Mouse (Mus musculus) spleen, adult 18-20 months (tissue): Measurements from ENCODE around the gene Nphs1.

Source experiments
- DNase-seq, 2 experiments: peaks; one replicate each; pipeline ENCODE4 v3.0.0; 2022; ENCODE audit warnings: mixed read lengths in 2 of 2

Gene Nphs1

GRCm38 (mm10) chr7:30457629-30458330, at the start of gene Nphs1, which contains the start of gene Kirrel2:
TSS of gene Nphs1 (plus strand) at chr7:30458315.
TSS of gene Kirrel2 (minus strand) at chr7:30457690.
- DNase-seq = no peak

GRCm38 (mm10) chr7:30408639-30409038, 49.5 kb upstream of the Nphs1 start:
- no peak for DNase-seq

- DNase-seq = no peak
These were observed 48.3 kb upstream of the Nphs1 start for GRCm38 (mm10) chr7:30409789-30410188.

- no peak for DNase-seq
These were observed 47.1 kb upstream of the Nphs1 start for GRCm38 (mm10) chr7:30411023-30411422.

GRCm38 (mm10) chr7:30412735-30413147, 45.4 kb upstream of the Nphs1 start:
- DNase-seq = peak in 1 of 2 experiments; percentile 43

- DNase-seq = peak in 1 of 2 experiments; percentile 54
These were observed 44.5 kb upstream of the Nphs1 start, which contains the start of gene Tyrobp for GRCm38 (mm10) chr7:30413596-30413995. TSS of gene Tyrobp (plus strand) at chr7:30413760.

GRCm38 (mm10) chr7:30417856-30418255, 40.3 kb upstream of the Nphs1 start:
- DNase-seq = peak in 1 of 2 experiments; percentile 44

GRCm38 (mm10) chr7:30419561-30420499, 38.3 kb upstream of the Nphs1 start, which contains the start of gene Hcst:
TSS of gene Hcst (minus strand) at chr7:30419854.
- peak; percentile 56 to 65 for DNase-seq

- no peak for DNase-seq
These were observed 37.4 kb upstream of the Nphs1 start for GRCm38 (mm10) chr7:30420673-30421072.

GRCm38 (mm10) chr7:30421175-30421889, 36.8 kb upstream of the Nphs1 start, which contains the start of gene Nfkbid:
TSS of gene Nfkbid (plus strand) at chr7:30421732.
- DNase-seq = peak; percentile 93 to 97

- DNase-seq = peak; percentile 94 to 96
These were observed 36.2 kb upstream of the Nphs1 start for GRCm38 (mm10) chr7:30421890-30422435.

GRCm38 (mm10) chr7:30422560-30422959, 35.6 kb upstream of the Nphs1 start:
- no peak for DNase-seq

- peak; percentile 57 to 58 for DNase-seq
These were observed 35.0 kb upstream of the Nphs1 start for GRCm38 (mm10) chr7:30423071-30423641.

GRCm38 (mm10) chr7:30429327-30429726, 28.8 kb upstream of the Nphs1 start:
- no peak for DNase-seq

- no peak for DNase-seq
These were observed 27.9 kb upstream of the Nphs1 start for GRCm38 (mm10) chr7:30430191-30430590.

- peak; percentile 53 to 69 for DNase-seq
These were observed 26.3 kb upstream of the Nphs1 start for GRCm38 (mm10) chr7:30431793-30432192.

- no peak for DNase-seq
These were observed 23.9 kb upstream of the Nphs1 start for GRCm38 (mm10) chr7:30434238-30434637.

GRCm38 (mm10) chr7:30434701-30435100, 23.4 kb upstream of the Nphs1 start:
- DNase-seq = no peak

GRCm38 (mm10) chr7:30435156-30435555, 23.0 kb upstream of the Nphs1 start:
- no peak for DNase-seq

- no peak for DNase-seq
These were observed 21.2 kb upstream of the Nphs1 start for GRCm38 (mm10) chr7:30436879-30437278.

GRCm38 (mm10) chr7:30439734-30440133, 18.4 kb upstream of the Nphs1 start:
- no peak for DNase-seq

GRCm38 (mm10) chr7:30440697-30441096, 17.4 kb upstream of the Nphs1 start:
- DNase-seq = peak in 1 of 2 experiments; percentile 57
